Mouse (Mus musculus) urinary bladder, adult 2 months (tissue): Measurements from ENCODE around the gene Inpp5k. TPM values are rescaled to one million over a fixed set of nuclear protein-coding genes. Genes with fewer than 3 reads are reported as not detected.

ENCODE experiments used
- DNase-seq: peaks from one replicate; pipeline ENCODE4 v3.0.0; 2022; ENCODE audit warnings: low spot score
- polyA plus RNA-seq: library from polyadenylated mRNA; depleted of rRNA; stranded (reverse); fragments of >200 nt; gene quantifications from 2 replicates; pipeline ENCODE4 v1.2.3, GENCODE M21; 2012

Gene Inpp5k
- polyA plus RNA-seq, 1 experiment, result 68.7 TPM

GRCm38 (mm10) chr11:75620136-75620780 is 10.5 kb upstream of the Inpp5k start:
- DNase-seq, result no peak

GRCm38 (mm10) chr11:75621426-75621825 is 9.4 kb upstream of the Inpp5k start:
- DNase-seq, result no peak

- DNase-seq, result no peak
These were observed 8.0 kb upstream of the Inpp5k start for GRCm38 (mm10) chr11:75622588-75623329.

GRCm38 (mm10) chr11:75624102-75624554 is 6.7 kb upstream of the Inpp5k start:
- no peak for DNase-seq

- no peak for DNase-seq
These were observed 5.0 kb upstream of the Inpp5k start for GRCm38 (mm10) chr11:75625820-75626219.

GRCm38 (mm10) chr11:75630098-75630497 is 690 bp upstream of the Inpp5k start:
- no peak for DNase-seq

- DNase-seq, result no peak
These were observed 905 bp downstream of the Inpp5k start for GRCm38 (mm10) chr11:75631561-75632225.

- no peak for DNase-seq
These were observed 2.1 kb downstream of the Inpp5k start for GRCm38 (mm10) chr11:75632921-75633320.

GRCm38 (mm10) chr11:75634801-75635200 is 4.0 kb downstream of the Inpp5k start:
- DNase-seq, result no peak

GRCm38 (mm10) chr11:75635315-75635714 is 4.5 kb downstream of the Inpp5k start:
- DNase-seq, result no peak

GRCm38 (mm10) chr11:75643323-75643722 is 12.5 kb downstream of the Inpp5k start:
- DNase-seq, result no peak

- DNase-seq, result no peak
These were observed 13.9 kb downstream of the Inpp5k start for GRCm38 (mm10) chr11:75644684-75645083.

GRCm38 (mm10) chr11:75647681-75648211 is 17.0 kb downstream of the Inpp5k start:
- no peak for DNase-seq

GRCm38 (mm10) chr11:75649155-75649561 is 18.4 kb downstream of the Inpp5k start:
- DNase-seq, result no peak

GRCm38 (mm10) chr11:75650311-75650710 is 19.5 kb downstream of the Inpp5k start, which contains the start of gene Myo1c:
TSS of gene Myo1c (plus strand) at chr11:75650504.
- DNase-seq, result no peak

GRCm38 (mm10) chr11:75650958-75651425 is 20.2 kb downstream of the Inpp5k start:
- DNase-seq, result no peak

GRCm38 (mm10) chr11:75651426-75652221 is 20.8 kb downstream of the Inpp5k start:
- peak; percentile 79 for DNase-seq

- DNase-seq, result no peak
These were observed 21.6 kb downstream of the Inpp5k start for GRCm38 (mm10) chr11:75652222-75652941.

GRCm38 (mm10) chr11:75652942-75653684 is 22.3 kb downstream of the Inpp5k start:
- DNase-seq, result no peak
